Mouse (Mus musculus): ENCODE measurements around the gene Ahnak.

GRCm38 (mm10) chr19:9048981-9049687 lies 60.0 kb downstream of the Ahnak start:
- no peak for TF ChIP-seq HCFC1 (IDR thresholded peaks at IDR 0.05; ENCODE audit: borderline replicate concordance, insufficient read depth, low read length)
- no peak for TF ChIP-seq CHD2 (IDR thresholded peaks at IDR 0.05; ENCODE audit: low read depth, low read length)
- TF ChIP-seq MAFK (IDR thresholded peaks at IDR 0.05; ENCODE audit: insufficient read depth, low read depth, low read length), result no peak
- no peak for TF ChIP-seq ZNF384 (IDR thresholded peaks at IDR 0.05; ENCODE audit: low read depth, low read length)

Data from ES-E14 (cell line).